Mouse (Mus musculus): ENCODE results near the gene Shq1. TPM values are rescaled to one million over a fixed set of nuclear protein-coding genes. Genes with fewer than 3 reads are reported as not detected.

The Shq1 gene
- polyA plus RNA-seq, 1 experiment from 2014 or later: 16.0 TPM

- Histone ChIP-seq H3K4me3 (ENCODE audit: low read depth, low read length) (no peak overlapping the region), H3K27me3 (ENCODE audit: control insufficient read depth, insufficient read depth, low read length) (no peaks in the 10 kb centered on the region), H3K4me2 (replicated peaks; ENCODE audit: low read depth, low read length) (no peak overlapping the region), H3K36me3 (ENCODE audit: control insufficient read depth, insufficient read depth, low read length) (no peaks in the 10 kb centered on the region), H3K9ac (replicated peaks; ENCODE audit: low read depth, low read length) (no peak overlapping the region), H3K27ac (ENCODE audit: low read length) (no peak overlapping the region), H3K4me1 (ENCODE audit: control insufficient read depth, insufficient read depth, low read length) (no peaks in the 10 kb centered on the region; the same call in 1 of the 2 replicates), H3K9me3 (ENCODE audit: control insufficient read depth, low read depth, low read length) (no peaks in the 10 kb centered on the region)
- WGBS: 69% methylated on average over 1 of the region's 1 CpGs
- ATAC-seq (ENCODE audit: insufficient number of reproducible peaks, insufficient read depth, low FRiP score, low read depth): no peak
These were observed 37.3 kb upstream of the Shq1 start for GRCm38 (mm10) chr6:100708248-100708647.

GRCm38 (mm10) chr6:100707557-100707956 is 36.6 kb upstream of the Shq1 start:
- H3K4me2 ChIP-seq (replicated peaks; ENCODE audit: low read depth, low read length): no peak overlapping the region
- H3K36me3 ChIP-seq (ENCODE audit: control insufficient read depth, insufficient read depth, low read length): no peaks in the 10 kb centered on the region
- 43% methylated on average over 7 of the region's 7 CpGs for WGBS
- H3K9me3 ChIP-seq (ENCODE audit: control insufficient read depth, low read depth, low read length): no peaks in the 10 kb centered on the region
- no peaks in the 10 kb centered on the region for H3K27me3 ChIP-seq (ENCODE audit: control insufficient read depth, insufficient read depth, low read length)
- H3K27ac ChIP-seq (ENCODE audit: low read length): no peak overlapping the region
- H3K4me3 ChIP-seq (ENCODE audit: low read depth, low read length): no peak overlapping the region
- no peak overlapping the region for H3K9ac ChIP-seq (replicated peaks; ENCODE audit: low read depth, low read length)
- ATAC-seq (ENCODE audit: insufficient number of reproducible peaks, insufficient read depth, low FRiP score, low read depth): no peak
- H3K4me1 ChIP-seq (ENCODE audit: control insufficient read depth, insufficient read depth, low read length): no peaks in the 10 kb centered on the region; the same call in 1 of the 2 replicates

- no peak overlapping the region for H3K27ac ChIP-seq (ENCODE audit: low read length)
- H3K27me3 ChIP-seq (ENCODE audit: control insufficient read depth, insufficient read depth, low read length): no peaks in the 10 kb centered on the region
- no peak for ATAC-seq (ENCODE audit: insufficient number of reproducible peaks, insufficient read depth, low FRiP score, low read depth)
- no peaks in the 10 kb centered on the region for H3K9me3 ChIP-seq (ENCODE audit: control insufficient read depth, low read depth, low read length)
- no peak overlapping the region for H3K9ac ChIP-seq (replicated peaks; ENCODE audit: low read depth, low read length)
- no peaks in the 10 kb centered on the region; the same call in 1 of the 2 replicates for H3K4me1 ChIP-seq (ENCODE audit: control insufficient read depth, insufficient read depth, low read length)
- H3K4me2 ChIP-seq (replicated peaks; ENCODE audit: low read depth, low read length): no peak overlapping the region
- H3K36me3 ChIP-seq (ENCODE audit: control insufficient read depth, insufficient read depth, low read length): no peaks in the 10 kb centered on the region
- H3K4me3 ChIP-seq (ENCODE audit: low read depth, low read length): no peak overlapping the region
- WGBS: 67% methylated on average over 6 of the region's 6 CpGs
These were observed 35.9 kb upstream of the Shq1 start for GRCm38 (mm10) chr6:100706861-100707260.

- WGBS: 4% methylated on average over 15 of the region's 15 CpGs
- peak overlapping the region; percentile 94 for H3K4me2 ChIP-seq (replicated peaks; ENCODE audit: low read depth, low read length)
- H3K4me1 ChIP-seq (ENCODE audit: control insufficient read depth, insufficient read depth, low read length): no peaks in the 10 kb centered on the region; the same call in 1 of the 2 replicates
- peak overlapping the region; percentile 56 for H3K4me3 ChIP-seq (ENCODE audit: low read depth, low read length)
- no peaks in the 10 kb centered on the region for H3K36me3 ChIP-seq (ENCODE audit: control insufficient read depth, insufficient read depth, low read length)
- no peaks in the 10 kb centered on the region for H3K9me3 ChIP-seq (ENCODE audit: control insufficient read depth, low read depth, low read length)
- H3K9ac ChIP-seq (replicated peaks; ENCODE audit: low read depth, low read length): no peak overlapping the region
- no peaks in the 10 kb centered on the region for H3K27me3 ChIP-seq (ENCODE audit: control insufficient read depth, insufficient read depth, low read length)
- no peak for ATAC-seq (ENCODE audit: insufficient number of reproducible peaks, insufficient read depth, low FRiP score, low read depth)
- no peak overlapping the region for H3K27ac ChIP-seq (ENCODE audit: low read length)
These were observed 34.4 kb upstream of the Shq1 start for GRCm38 (mm10) chr6:100705366-100705811.

GRCm38 (mm10) chr6:100704574-100705365 is 33.8 kb upstream of the Shq1 start, which contains the start of gene Gxylt2:
TSS of gene Gxylt2 (plus strand) at chr6:100704734.
- Histone ChIP-seq H3K27ac (ENCODE audit: low read length) (no peak within 1 kb of the TSS), H3K9me3 (ENCODE audit: control insufficient read depth, low read depth, low read length) (no peaks in the 10 kb centered on the region), H3K4me2 (replicated peaks; ENCODE audit: low read depth, low read length) (peak within 1 kb of the TSS; percentile 94), H3K36me3 (ENCODE audit: control insufficient read depth, insufficient read depth, low read length) (no peaks in the 10 kb centered on the region), H3K4me3 (ENCODE audit: low read depth, low read length) (peak within 1 kb of the TSS; percentile 56), H3K4me1 (ENCODE audit: control insufficient read depth, insufficient read depth, low read length) (no peaks in the 10 kb centered on the region; the same call in 1 of the 2 replicates), H3K9ac (replicated peaks; ENCODE audit: low read depth, low read length) (peak within 1 kb of the TSS; percentile 50), H3K27me3 (ENCODE audit: control insufficient read depth, insufficient read depth, low read length) (no peaks in the 10 kb centered on the region)
- ATAC-seq (ENCODE audit: insufficient number of reproducible peaks, insufficient read depth, low FRiP score, low read depth): peak; percentile 88
- under 1% methylated on average over 71 of the region's 77 CpGs for WGBS

- Histone ChIP-seq H3K27me3 (ENCODE audit: control insufficient read depth, insufficient read depth, low read length) (no peaks in the 10 kb centered on the region), H3K4me1 (ENCODE audit: control insufficient read depth, insufficient read depth, low read length) (no peaks in the 10 kb centered on the region; the same call in 1 of the 2 replicates), H3K36me3 (ENCODE audit: control insufficient read depth, insufficient read depth, low read length) (no peaks in the 10 kb centered on the region), H3K9ac (replicated peaks; ENCODE audit: low read depth, low read length) (peak overlapping the region; percentile 50; the same call in 1 of the 2 replicates), H3K9me3 (ENCODE audit: control insufficient read depth, low read depth, low read length) (no peaks in the 10 kb centered on the region), H3K4me2 (replicated peaks; ENCODE audit: low read depth, low read length) (peak overlapping the region; percentile 94), H3K4me3 (ENCODE audit: low read depth, low read length) (peak overlapping the region; percentile 56), H3K27ac (ENCODE audit: low read length) (no peak overlapping the region)
- no peak for ATAC-seq (ENCODE audit: insufficient number of reproducible peaks, insufficient read depth, low FRiP score, low read depth)
- WGBS: 30% methylated on average over 8 of the region's 8 CpGs
These were observed 33.2 kb upstream of the Shq1 start for GRCm38 (mm10) chr6:100704197-100704573.

- Histone ChIP-seq H3K36me3 (ENCODE audit: control insufficient read depth, insufficient read depth, low read length) (no peaks in the 10 kb centered on the region), H3K4me1 (ENCODE audit: control insufficient read depth, insufficient read depth, low read length) (no peaks in the 10 kb centered on the region; the same call in 1 of the 2 replicates), H3K9me3 (ENCODE audit: control insufficient read depth, low read depth, low read length) (no peaks in the 10 kb centered on the region), H3K4me2 (replicated peaks; ENCODE audit: low read depth, low read length) (no peak overlapping the region), H3K27me3 (ENCODE audit: control insufficient read depth, insufficient read depth, low read length) (no peaks in the 10 kb centered on the region), H3K4me3 (ENCODE audit: low read depth, low read length) (no peak overlapping the region), H3K9ac (replicated peaks; ENCODE audit: low read depth, low read length) (no peak overlapping the region), H3K27ac (ENCODE audit: low read length) (no peak overlapping the region)
- no peak for ATAC-seq (ENCODE audit: insufficient number of reproducible peaks, insufficient read depth, low FRiP score, low read depth)
- WGBS: 78% methylated on average over 5 of the region's 5 CpGs
These were observed 29.8 kb upstream of the Shq1 start for GRCm38 (mm10) chr6:100700774-100701173.

- H3K27ac ChIP-seq (ENCODE audit: low read length): no peak overlapping the region
- H3K27me3 ChIP-seq (ENCODE audit: control insufficient read depth, insufficient read depth, low read length): no peaks in the 10 kb centered on the region
- H3K4me2 ChIP-seq (replicated peaks; ENCODE audit: low read depth, low read length): no peak overlapping the region
- H3K4me3 ChIP-seq (ENCODE audit: low read depth, low read length): no peak overlapping the region
- H3K9ac ChIP-seq (replicated peaks; ENCODE audit: low read depth, low read length): no peak overlapping the region
- no peak for ATAC-seq (ENCODE audit: insufficient number of reproducible peaks, insufficient read depth, low FRiP score, low read depth)
- WGBS: 81% methylated on average over 5 of the region's 5 CpGs
- no peaks in the 10 kb centered on the region for H3K9me3 ChIP-seq (ENCODE audit: control insufficient read depth, low read depth, low read length)
- H3K4me1 ChIP-seq (ENCODE audit: control insufficient read depth, insufficient read depth, low read length): no peaks in the 10 kb centered on the region
- no peaks in the 10 kb centered on the region for H3K36me3 ChIP-seq (ENCODE audit: control insufficient read depth, insufficient read depth, low read length)
These were observed 29.0 kb upstream of the Shq1 start for GRCm38 (mm10) chr6:100699986-100700385.
